Comparison of ENCODE assay signal across 13 mouse cellular contexts in the genomic region with DNA sequence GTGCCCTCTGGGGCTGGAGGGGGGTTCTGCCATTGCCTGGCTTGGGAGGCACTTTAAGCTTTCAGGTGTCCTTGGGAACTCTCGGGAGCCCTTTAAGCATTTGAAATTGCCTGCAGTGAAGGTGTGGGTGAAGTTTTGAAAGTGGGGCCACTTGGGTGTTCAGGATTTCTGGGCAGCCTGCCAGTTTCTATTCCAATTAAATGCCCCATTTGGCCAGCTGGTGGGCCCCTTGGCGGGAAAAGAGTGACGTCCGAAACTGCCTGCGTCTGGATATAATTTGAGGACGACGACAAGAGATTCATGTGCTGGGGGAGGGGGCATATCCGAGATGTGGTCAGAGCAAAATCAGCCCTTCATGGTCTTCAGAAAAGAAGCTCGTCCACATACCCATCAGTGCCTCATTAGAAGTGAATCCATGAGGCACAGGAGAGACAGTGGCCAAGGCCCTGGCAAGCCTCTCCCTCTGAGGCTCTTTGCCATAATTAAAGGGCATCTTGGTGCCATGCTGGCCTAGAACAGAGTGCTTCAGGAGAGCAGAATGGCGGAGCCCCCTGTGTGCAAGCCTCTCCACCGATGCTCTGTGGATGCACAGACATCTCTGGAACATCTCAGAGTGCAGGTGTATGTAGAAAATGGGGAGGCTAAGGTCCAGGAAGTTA. TPM values are rescaled to one million over a fixed set of nuclear protein-coding genes. Genes with fewer than 3 reads are reported as not detected.
DNase-seq lines count a peak whose midpoint lies in the region; ATAC-seq and TF ChIP-seq lines count a peak whose summit lies in the region.
"Had no signal": no experiment of that assay in that cellular context is flagged by ENCODE, and none has a peak within 500 bp of the region (broad histone marks: within the 10 kb centered on the region; RNA-seq: fewer than 3 reads in every experiment).

No protein-coding gene starts in this region.

- 23% methylated on average over 11 of the region's 11 CpGs for WGBS in forebrain, postnatal 0 days

- 0 out of 2 replicates have a peak, but pooled peaks cover 6% of the 10 kb centered on the region for H3K4me1 ChIP-seq in forebrain, postnatal 0 days (ENCODE audit: insufficient read depth)
- H3K4me1 ChIP-seq: liver, embryonic 13.5 days had no signal

- no peak overlapping the region for H3K27ac ChIP-seq in forebrain, postnatal 0 days (ENCODE audit: low read depth, low read length)
- H3K27ac ChIP-seq: liver, embryonic 13.5 days had no signal

- H3K4me2 ChIP-seq in forebrain, postnatal 0 days (ENCODE audit: low read depth) = no peak overlapping the region
- H3K4me2 ChIP-seq: liver, embryonic 13.5 days had no signal

- TF ChIP-seq CTCF in forebrain, postnatal 0 days (IDR thresholded peaks at IDR 0.05; ENCODE audit: low read depth) = no peak

- no peak for ATAC-seq in forebrain, postnatal 0 days
- no peak for ATAC-seq in monocyte, adult 5-6 weeks (replicated peaks; ENCODE audit: insufficient number of reproducible peaks, low FRiP score, low TSS enrichment, poor library complexity, severe bottlenecking)

- H3K9ac ChIP-seq in forebrain, postnatal 0 days = no peak overlapping the region
- H3K9ac ChIP-seq: liver, embryonic 13.5 days had no signal

- no peak overlapping the region for H3K4me3 ChIP-seq in forebrain, postnatal 0 days (ENCODE audit: low read depth, low read length)
- H3K4me3 ChIP-seq: liver, embryonic 13.5 days; myocyte had no signal

- H3K27me3 ChIP-seq in forebrain, postnatal 0 days (ENCODE audit: insufficient read depth, low read length) = no peaks in the 10 kb centered on the region
- H3K27me3 ChIP-seq: liver, embryonic 13.5 days had no signal

- no peaks in the 10 kb centered on the region for H3K9me3 ChIP-seq in forebrain, postnatal 0 days (ENCODE audit: low read length)
- H3K9me3 ChIP-seq: liver, embryonic 13.5 days had no signal

- DNase-seq in kidney, postnatal 14 days = peak; percentile 20
- no peak for DNase-seq in kidney, adult 8-10 months
- DNase-seq in right cerebral cortex, postnatal 14 days = peak; percentile 32
- DNase-seq in right cerebral cortex, adult 18-20 months = no peak
- peak; percentile 41 for DNase-seq in forebrain, postnatal 0 days
- DNase-seq in thymus, postnatal 10 days (ENCODE audit: low spot score in 2 of 2) = no peak
- DNase-seq: heart, postnatal 36 days; kidney, postnatal 36 days; liver, embryonic 13.5 days had no signal

- H3K36me3 ChIP-seq in forebrain, postnatal 0 days (ENCODE audit: insufficient read depth) = no peaks in the 10 kb centered on the region
- H3K36me3 ChIP-seq: liver, embryonic 13.5 days had no signal

RNA-seq across cellular contexts. Expression of a gene that starts 26.4 kb away (rescaled TPM):
- total RNA-seq in forebrain, postnatal 0 days (2014; rRNA removed) = 0.31 and 1.00 TPM in 2 replicates
- polyA plus RNA-seq in forebrain, postnatal 0 days (2015; fragmentation: Nextera tagmentation; extraction: Ambion mirVana) = 0.25 TPM in 1 of 2 replicates, not detected in the other
- 1.1 to 3.8 TPM in 2 of 3 replicates, not detected in the other for total RNA-seq in monocyte, adult 5-6 weeks (2017)
- total RNA-seq: adrenal gland, adult 18-20 months; gastrocnemius, adult 18-20 months; heart, postnatal 36 days had no signal
- polyA plus RNA-seq: myocyte had no signal

Comparison
In these comparisons a context has a peak if more than half of its experiments do, and no peak if none do; other contexts are left out.
1. DNase-seq: peak in kidney, postnatal 14 days (single experiment), right cerebral cortex, postnatal 14 days (single experiment) and forebrain, postnatal 0 days (single experiment); none in kidney, adult 8-10 months (0 of 2), right cerebral cortex, adult 18-20 months (single experiment) and thymus, postnatal 10 days (0 of 2).